Mouse (Mus musculus) hindbrain, embryonic 11.5 days (tissue): ENCODE data around the gene Pex6. TPM values are rescaled to one million over a fixed set of nuclear protein-coding genes. Genes with fewer than 3 reads are reported as not detected.

Source experiments
- ATAC-seq: fragments of 200-750 bp; cut with Nextera tagmentation; 2 replicates; pipeline ENCODE4 v1.8.0; 2017; ENCODE audit warnings: mild to moderate bottlenecking, moderate TSS enrichment, moderate library complexity; ENCODE audit not compliant: low FRiP score
- DNase-seq: peaks from one replicate; pipeline ENCODE4 v3.0.0-alpha.2; 2015; ENCODE audit warnings: low spot score
- H3K27ac ChIP-seq: fragments of 300-500 bp; sonication (generic); 2 replicates; pipeline ENCODE4 v1.5.1; 2014; ENCODE audit warnings: mild to moderate bottlenecking, low read depth, low read length
- H3K27me3 ChIP-seq: fragments of 300-500 bp; sonication (generic); 2 replicates; pipeline ENCODE4 v1.6.1; 2014; ENCODE audit warnings: mild to moderate bottlenecking, low read length, moderate library complexity, mixed read lengths; ENCODE audit not compliant: control insufficient read depth, insufficient read depth
- H3K36me3 ChIP-seq: fragments of 300-500 bp; sonication (generic); 2 replicates; pipeline ENCODE4 v1.6.1; 2014; ENCODE audit warnings: mild to moderate bottlenecking, low read length, moderate library complexity, mixed read lengths; ENCODE audit not compliant: control insufficient read depth, insufficient read depth
- H3K4me1 ChIP-seq: fragments of 300-500 bp; sonication (generic); replicated peaks from 2 replicates; pipeline ENCODE4 v1.6.1; 2014; ENCODE audit warnings: low read length, mixed read lengths; ENCODE audit not compliant: control insufficient read depth, insufficient read depth
- H3K4me2 ChIP-seq: fragments of 300-500 bp; sonication (generic); replicated peaks from 2 replicates; pipeline ENCODE4 v1.6.1; 2014; ENCODE audit warnings: mild to moderate bottlenecking, low read depth, low read length
- H3K4me3 ChIP-seq: fragments of 300-500 bp; sonication (generic); 2 replicates; pipeline ENCODE4 v1.5.1; 2014; ENCODE audit warnings: low read depth, low read length
- H3K9ac ChIP-seq: fragments of 300-500 bp; sonication (generic); 2 replicates; pipeline ENCODE4 v1.6.1; 2014; ENCODE audit warnings: low read depth, low read length
- H3K9me3 ChIP-seq: fragments of 300-500 bp; sonication (generic); 2 replicates; pipeline ENCODE4 v1.6.1; 2016; ENCODE audit warnings: low read length; ENCODE audit not compliant: control insufficient read depth
- WGBS: fragments of 180-500 bp; shearing (Covaris S2); extraction: QIAGEN DNeasy Blood & Tissue Kit; methylation state at CpG from one replicate; pipeline ENCODE4 v1.1.7; 2014; 5-methylcytosine and 5-hydroxymethylcytosine counted together
- polyA plus RNA-seq: library from polyadenylated mRNA; unstranded; fragments of >200 nt; fragmentation: Nextera tagmentation; extraction: Ambion mirVana; gene quantifications from 2 replicates; pipeline ENCODE4 v1.2.1, GENCODE M21; 2014

Gene Pex6
- 12.5 and 14.6 TPM in 2 replicates for polyA plus RNA-seq

DNA sequence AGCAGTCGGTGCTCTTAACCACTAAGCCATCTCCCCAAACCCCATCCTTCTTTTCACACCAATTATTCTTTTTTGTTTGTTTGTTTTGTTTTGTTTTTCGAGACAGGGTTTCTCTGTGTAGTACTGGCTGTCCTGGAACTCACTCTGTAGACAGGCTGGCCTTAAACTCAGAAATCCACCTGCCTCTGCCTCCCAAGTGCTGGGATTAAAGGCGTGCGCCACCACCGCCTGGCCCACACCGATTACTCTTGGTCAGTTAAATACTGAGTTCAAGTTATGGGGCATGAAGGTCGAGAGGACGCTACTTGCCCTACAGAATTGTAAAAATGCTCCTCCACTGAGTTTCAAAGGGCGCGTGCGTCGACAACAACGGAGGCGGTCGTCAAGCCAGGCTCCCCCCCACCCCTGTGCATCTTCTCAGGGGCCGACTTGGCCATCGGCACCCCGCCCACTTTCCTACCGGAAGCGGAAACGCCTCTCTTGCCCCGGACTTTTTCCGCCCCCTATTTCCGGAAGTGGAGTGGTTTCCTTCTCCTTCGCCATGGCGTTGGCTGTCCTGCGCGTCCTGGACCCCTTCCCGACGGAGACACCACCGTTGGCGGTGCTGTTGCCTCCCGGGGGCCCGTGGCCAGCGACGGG, at the start of gene Pex6:
Gene Pex6 (plus strand): TSS at position 505 of the 639 bp plus-strand sequence.
- Histone ChIP-seq H3K4me1 (peaks cover 4% of the 10 kb centered on the region), H3K36me3 (0 out of 2 replicates have a peak, but pooled peaks cover 2% of the 10 kb centered on the region), H3K9ac (peak within 1 kb of the TSS; percentile 87), H3K4me2 (peak within 1 kb of the TSS; percentile 99), H3K9me3 (no peaks in the 10 kb centered on the region), H3K27me3 (no peaks in the 10 kb centered on the region), H3K4me3 (peak within 1 kb of the TSS; percentile 92), H3K27ac (peak within 1 kb of the TSS; percentile 42; the same call in 1 of the 2 replicates)
- DNase-seq (peak; percentile 96), ATAC-seq (peak; percentile 93)
- 10% methylated on average over 36 of the region's 36 CpGs for WGBS

- H3K4me2 ChIP-seq, result no peak overlapping the region
- WGBS, result 93% methylated on average over 12 of the region's 12 CpGs
- peaks cover 24% of the 10 kb centered on the region for H3K36me3 ChIP-seq
- no peaks in the 10 kb centered on the region for H3K9me3 ChIP-seq
- H3K9ac ChIP-seq, result no peak overlapping the region
- H3K4me1 ChIP-seq, result no peaks in the 10 kb centered on the region
- no peak overlapping the region for H3K27ac ChIP-seq
- DNase-seq (no peak), ATAC-seq (no peak)
- no peak overlapping the region for H3K4me3 ChIP-seq
- H3K27me3 ChIP-seq, result no peaks in the 10 kb centered on the region
Observed at GRCm38 (mm10) chr17:46661981-46662380, 49.3 kb upstream of the Pex6 start.

DNA sequence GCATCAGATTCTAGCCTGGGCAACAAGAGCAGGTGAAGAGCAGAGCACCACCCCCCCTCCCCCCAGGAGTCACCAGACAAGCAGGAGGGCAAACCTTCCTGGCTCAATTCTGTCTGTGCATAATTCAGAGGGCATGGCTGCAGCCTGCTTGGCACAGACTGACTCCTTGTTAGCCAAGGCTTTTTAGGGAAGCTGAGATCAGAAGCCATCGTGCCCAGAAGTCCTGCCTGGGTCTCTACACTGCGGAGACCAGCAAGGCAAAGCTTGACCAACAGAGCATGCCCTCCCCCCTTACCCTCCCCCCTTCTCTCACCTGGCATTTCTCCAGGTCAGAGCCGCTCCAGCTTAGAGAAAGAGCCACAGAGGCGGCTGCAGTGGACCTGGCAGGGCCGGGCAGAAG, 48.5 kb upstream of the Pex6 start:
- Histone ChIP-seq H3K36me3 (peaks cover 21% of the 10 kb centered on the region), H3K4me1 (no peaks in the 10 kb centered on the region), H3K27me3 (no peaks in the 10 kb centered on the region), H3K4me3 (no peak overlapping the region), H3K9ac (no peak overlapping the region), H3K9me3 (no peaks in the 10 kb centered on the region), H3K4me2 (no peak overlapping the region), H3K27ac (no peak overlapping the region)
- ATAC-seq (no peak), DNase-seq (no peak)
- 95% methylated on average over 5 of the region's 5 CpGs for WGBS

DNA sequence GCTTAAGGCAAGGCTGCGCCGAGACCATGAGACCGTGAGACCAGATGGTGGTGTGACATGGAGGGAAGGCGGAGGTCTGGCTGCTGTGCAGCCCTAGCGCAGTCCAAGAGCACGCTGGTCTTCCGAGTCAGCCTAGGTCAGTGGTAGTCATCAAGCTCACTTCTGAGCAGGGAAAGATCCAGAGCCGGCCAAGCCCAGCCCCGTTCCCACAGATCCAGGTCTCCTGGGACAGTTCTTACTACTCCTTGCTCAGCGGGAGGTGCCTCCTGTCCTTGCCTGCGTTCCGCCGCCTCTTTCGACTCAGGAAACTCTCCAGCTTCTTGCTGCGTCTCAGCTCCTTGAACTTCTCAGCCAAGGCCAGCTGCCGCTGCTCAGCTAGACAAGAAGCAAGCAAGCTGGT, 43.6 kb upstream of the Pex6 start:
- no peak for ATAC-seq
- no peak overlapping the region for H3K27ac ChIP-seq
- H3K4me2 ChIP-seq, result no peak overlapping the region
- H3K4me1 ChIP-seq, result no peaks in the 10 kb centered on the region
- no peak for DNase-seq
- no peaks in the 10 kb centered on the region for H3K9me3 ChIP-seq
- no peak overlapping the region for H3K9ac ChIP-seq
- H3K27me3 ChIP-seq, result no peaks in the 10 kb centered on the region
- 94% methylated on average over 16 of the region's 16 CpGs for WGBS
- peaks cover 13% of the 10 kb centered on the region; the same call in 1 of the 2 replicates for H3K36me3 ChIP-seq
- no peak overlapping the region for H3K4me3 ChIP-seq

DNA sequence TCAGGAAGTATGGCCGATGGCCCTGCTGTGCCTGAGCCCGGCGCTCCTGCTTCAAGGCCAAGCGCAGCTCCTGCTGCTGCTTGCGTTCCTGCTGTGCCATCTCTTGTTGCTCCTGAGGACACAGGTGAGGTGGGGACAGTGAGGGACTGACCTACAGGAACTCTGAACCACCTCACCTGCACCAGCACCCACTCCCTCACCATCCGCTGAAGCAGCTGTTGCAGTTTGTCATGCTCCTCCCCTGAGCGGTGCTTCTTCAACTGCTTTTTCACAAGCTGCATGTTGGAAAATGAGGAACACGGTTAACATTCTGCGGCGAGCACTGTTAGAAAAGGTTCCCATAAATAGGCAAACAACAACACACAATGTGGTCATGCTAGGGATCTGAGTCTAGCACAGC, 41.4 kb upstream of the Pex6 start:
- DNase-seq (no peak), ATAC-seq (no peak)
- Histone ChIP-seq H3K4me3 (no peak overlapping the region), H3K4me2 (no peak overlapping the region), H3K36me3 (peaks cover 11% of the 10 kb centered on the region; the same call in 1 of the 2 replicates), H3K9me3 (no peaks in the 10 kb centered on the region), H3K4me1 (no peaks in the 10 kb centered on the region; the same call in 1 of the 2 replicates), H3K27ac (no peak overlapping the region), H3K9ac (no peak overlapping the region), H3K27me3 (no peaks in the 10 kb centered on the region)
- 95% methylated on average over 10 of the region's 10 CpGs for WGBS

DNA sequence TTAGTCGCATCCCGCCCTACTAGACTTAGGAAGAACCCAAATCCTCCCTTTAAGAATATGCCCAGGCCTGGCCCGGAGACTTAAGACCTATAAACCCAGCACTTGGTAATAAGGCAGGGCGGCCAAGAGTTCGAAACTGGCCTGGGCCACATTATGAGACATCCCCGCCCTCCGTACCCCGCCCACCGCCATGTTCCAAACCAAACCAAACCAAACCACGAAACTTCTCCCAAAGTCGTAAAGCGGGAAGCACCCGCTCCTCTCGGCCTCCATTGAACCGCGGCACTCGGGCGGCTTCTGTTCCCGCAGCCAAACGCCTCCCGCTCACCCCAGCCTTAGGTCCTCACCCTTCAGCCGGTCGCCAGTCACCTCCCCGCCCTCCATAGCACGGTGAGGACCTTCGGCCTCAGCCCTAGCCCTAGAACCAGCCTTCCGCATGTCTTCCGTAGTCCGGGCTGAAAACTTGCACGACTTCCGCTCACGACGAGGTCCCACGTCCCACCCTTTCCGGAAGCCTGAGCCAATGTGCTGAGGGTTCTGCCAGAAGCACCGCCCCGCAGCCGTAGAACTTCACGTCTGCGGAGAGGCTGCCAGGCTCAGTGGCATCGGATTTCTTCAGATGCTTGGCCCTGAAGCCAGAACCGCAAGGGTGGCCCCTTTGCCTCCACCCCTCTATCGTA, 37.3 kb upstream of the Pex6 start, which contains the start of gene Rrp36:
Gene Rrp36 (minus strand): TSS at position 503 of the 680 bp plus-strand sequence.
- peaks cover 6% of the 10 kb centered on the region for H3K36me3 ChIP-seq

GRCm38 (mm10) chr17:46674530-46675283, 36.6 kb upstream of the Pex6 start:
- Histone ChIP-seq H3K4me2 (peak overlapping the region; percentile 56), H3K9me3 (no peaks in the 10 kb centered on the region), H3K27me3 (no peaks in the 10 kb centered on the region), H3K4me3 (peak overlapping the region; percentile 57), H3K9ac (peak overlapping the region; percentile 38; the same call in 1 of the 2 replicates), H3K36me3 (peaks cover 4% of the 10 kb centered on the region), H3K27ac (no peak overlapping the region), H3K4me1 (peaks cover 4% of the 10 kb centered on the region; the same call in 1 of the 2 replicates)
- DNase-seq (peak; percentile 14), ATAC-seq (peak; percentile 65)
- 22% methylated on average over 15 of the region's 15 CpGs for WGBS

More for the DNA sequence above, 37.3 kb upstream of the Pex6 start, which contains the start of gene Rrp36:
- Histone ChIP-seq H3K9ac (peak within 1 kb of the TSS; percentile 59), H3K4me2 (peak within 1 kb of the TSS; percentile 56), H3K27me3 (no peaks in the 10 kb centered on the region), H3K9me3 (no peaks in the 10 kb centered on the region), H3K4me3 (peak within 1 kb of the TSS; percentile 57), H3K27ac (no peak within 1 kb of the TSS), H3K4me1 (peaks cover 2% of the 10 kb centered on the region; the same call in 1 of the 2 replicates)
- ATAC-seq (peak; percentile 91), DNase-seq (peak; percentile 91)
- WGBS, result 1% methylated on average over 42 of the region's 43 CpGs

DNA sequence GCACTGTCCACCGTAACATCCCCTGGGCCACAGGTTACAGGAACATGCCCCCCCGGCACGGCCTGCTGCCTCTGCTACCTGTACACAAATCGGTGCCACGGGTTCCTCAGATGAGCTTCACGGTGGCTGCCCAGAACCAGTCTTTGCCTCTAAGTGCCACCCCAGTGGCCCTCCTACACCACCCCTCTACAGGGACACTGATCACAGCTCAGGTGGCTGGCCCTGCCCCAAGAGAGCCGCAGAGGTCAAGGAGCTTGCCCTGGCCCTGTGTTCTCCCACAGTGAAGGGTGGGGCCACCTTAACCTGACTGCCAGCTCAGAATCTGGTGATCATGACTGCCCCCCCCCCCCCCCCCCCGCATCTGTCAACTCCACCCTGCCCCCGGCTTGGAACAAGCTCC, 32.8 kb upstream of the Pex6 start, which contains the start of gene Mea1:
Gene Mea1 (plus strand): TSS at position 378 of the 400 bp plus-strand sequence.
- H3K27ac ChIP-seq, result no peak within 1 kb of the TSS
- peak within 1 kb of the TSS; percentile 67; the same call in 1 of the 2 replicates for H3K9ac ChIP-seq
- ATAC-seq (no peak), DNase-seq (no peak)
- H3K4me1 ChIP-seq, result peaks cover 9% of the 10 kb centered on the region; the same call in 1 of the 2 replicates
- peaks cover 3% of the 10 kb centered on the region for H3K36me3 ChIP-seq
- no peaks in the 10 kb centered on the region for H3K9me3 ChIP-seq
- no peaks in the 10 kb centered on the region for H3K27me3 ChIP-seq
- H3K4me2 ChIP-seq, result peak within 1 kb of the TSS; percentile 59
- H3K4me3 ChIP-seq, result peak within 1 kb of the TSS; percentile 89
- 94% methylated on average over 8 of the region's 9 CpGs for WGBS
